Mouse (Mus musculus) intestine, embryonic 14.5 days (tissue): ENCODE measurements around the gene Iah1. TPM values are rescaled to one million over a fixed set of nuclear protein-coding genes. Genes with fewer than 3 reads are reported as not detected.

Experiments used
- ATAC-seq: fragments of 200-750 bp; cut with Nextera tagmentation; replicated peaks from 2 replicates; pipeline ENCODE4 v1.8.0; 2017; ENCODE audit warnings: low read depth, moderate number of reproducible peaks, moderate TSS enrichment, moderate library complexity; ENCODE audit not compliant: low FRiP score, low TSS enrichment
- DNase-seq: peaks from one replicate; pipeline ENCODE4 v3.0.0-alpha.2; 2018; ENCODE audit warnings: low spot score
- H3K27ac ChIP-seq: fragments of 300-500 bp; sonication (generic); 2 replicates; pipeline ENCODE4 v1.5.1; 2014; ENCODE audit warnings: low read depth, mild to moderate bottlenecking, control low read depth
- H3K27me3 ChIP-seq: fragments of 300-500 bp; sonication (generic); replicated peaks from 2 replicates; pipeline ENCODE4 v1.6.1; 2014; ENCODE audit warnings: low read length, control low read depth; ENCODE audit not compliant: control insufficient read depth, insufficient read depth
- H3K36me3 ChIP-seq: fragments of 300-500 bp; sonication (generic); 2 replicates; pipeline ENCODE4 v1.6.1; 2014; ENCODE audit warnings: low read length, control low read depth; ENCODE audit not compliant: control insufficient read depth, insufficient read depth
- H3K4me1 ChIP-seq: fragments of 300-500 bp; sonication (generic); replicated peaks from 2 replicates; pipeline ENCODE4 v1.6.1; 2014; ENCODE audit warnings: low read length, control low read depth, mixed read lengths; ENCODE audit not compliant: control insufficient read depth, insufficient read depth
- H3K4me2 ChIP-seq: fragments of 300-500 bp; sonication (generic); 2 replicates; pipeline ENCODE4 v1.6.1; 2014; ENCODE audit warnings: low read length
- H3K4me3 ChIP-seq: fragments of 300-500 bp; sonication (generic); 2 replicates; pipeline ENCODE4 v1.5.1; 2014; ENCODE audit warnings: low read depth, low read length, control low read depth, mixed read lengths
- H3K9ac ChIP-seq: fragments of 300-500 bp; sonication (generic); 2 replicates; pipeline ENCODE4 v1.6.1; 2014; ENCODE audit warnings: mild to moderate bottlenecking, low read length
- H3K9me3 ChIP-seq: fragments of 300-500 bp; sonication (generic); 2 replicates; pipeline ENCODE4 v1.6.1; 2016; ENCODE audit warnings: low read length, control low read depth; ENCODE audit not compliant: control insufficient read depth
- whole genome bisulfite sequencing: fragments of 180-500 bp; shearing (Covaris S2); extraction: QIAGEN DNeasy Blood & Tissue Kit; methylation state at CpG from one replicate; pipeline ENCODE4 v1.1.7; 2014; 5-methylcytosine and 5-hydroxymethylcytosine counted together
- polyA plus RNA-seq: library from polyadenylated mRNA; unstranded; fragments of >200 nt; fragmentation: Nextera tagmentation; extraction: Ambion mirVana; gene quantifications from 2 replicates; pipeline ENCODE4 v1.2.1, GENCODE M21; 2014

The Iah1 gene
- 48.4 and 51.7 TPM in 2 replicates for polyA plus RNA-seq

DNA sequence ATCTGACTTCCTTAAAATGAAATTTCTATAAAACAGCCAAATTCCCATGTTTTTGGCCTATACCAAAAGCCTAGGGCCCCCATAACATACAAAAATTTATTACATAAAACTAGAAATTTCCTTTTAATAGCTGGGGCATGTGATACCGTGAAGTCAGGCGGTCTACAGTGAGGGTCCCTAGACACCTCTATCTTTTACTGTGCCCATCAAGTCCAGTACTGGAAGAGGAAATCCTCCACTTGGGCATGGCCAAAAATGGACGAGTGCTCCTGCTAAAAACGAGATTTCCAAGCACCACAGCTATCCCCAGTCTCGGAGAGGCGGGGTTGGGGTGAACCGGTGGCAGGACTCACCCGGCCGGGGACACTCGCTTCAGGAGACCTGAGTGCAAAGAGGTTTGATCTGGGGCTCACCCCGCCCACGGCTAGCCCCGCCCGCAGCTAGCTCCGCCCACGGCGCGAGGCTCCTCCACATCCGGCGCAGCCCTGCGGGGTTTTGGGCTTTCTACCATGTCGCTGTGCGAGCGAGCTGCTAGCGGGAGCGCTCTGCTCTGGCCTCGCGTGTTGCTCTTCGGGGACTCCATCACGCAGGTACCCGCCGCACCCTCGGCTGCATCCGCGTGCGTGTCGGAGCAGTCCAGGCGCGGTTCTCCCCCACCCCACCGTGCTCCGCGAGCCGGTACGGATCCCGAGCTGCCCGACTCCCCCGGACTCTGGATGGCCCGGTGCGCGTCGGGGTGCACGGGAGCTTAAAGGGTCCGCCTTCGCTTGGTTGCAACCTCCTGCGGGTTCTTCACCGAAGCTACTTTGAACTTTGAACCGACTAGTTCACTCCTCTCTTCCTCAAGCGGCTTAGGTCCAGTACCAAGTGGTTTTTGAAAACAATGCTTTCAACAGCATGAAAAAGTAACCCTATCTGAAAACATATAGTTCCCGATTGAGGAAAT is at the start of gene Iah1:
TSS of gene Iah1 (plus strand) at position 467 of the 946 bp plus-strand sequence.
- Histone ChIP-seq H3K9me3 (no peaks in the 10 kb centered on the region), H3K4me2 (peak within 1 kb of the TSS; percentile 44), H3K9ac (peak within 1 kb of the TSS; percentile 68), H3K27me3 (no peaks in the 10 kb centered on the region), H3K27ac (peak within 1 kb of the TSS; percentile 60; the same call in 1 of the 2 replicates), H3K36me3 (peaks cover 51% of the 10 kb centered on the region), H3K4me1 (peaks cover 3% of the 10 kb centered on the region; the same call in 1 of the 2 replicates), H3K4me3 (peak within 1 kb of the TSS; percentile 88)
- DNase-seq: peak; percentile 92
- 2% methylated on average over 59 of the region's 59 CpGs for WGBS
- ATAC-seq: peak; percentile 92

DNA sequence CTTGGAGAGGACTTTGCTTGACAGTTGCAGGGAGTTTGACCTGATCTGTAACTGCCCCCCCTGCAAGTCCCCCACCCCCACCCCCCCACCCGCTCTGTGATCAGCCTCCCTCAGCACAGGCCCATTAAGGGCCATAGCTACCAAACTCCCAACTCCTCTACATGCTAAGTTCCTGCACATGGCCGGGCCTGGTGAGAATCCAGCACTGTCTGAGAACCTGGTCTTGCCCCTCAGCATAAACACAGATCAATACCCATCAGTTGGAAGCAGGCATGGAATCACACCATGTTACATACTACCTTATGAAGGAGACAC is 49.4 kb upstream of the Iah1 start:
- H3K4me2 ChIP-seq: no peak overlapping the region
- no peak overlapping the region for H3K9ac ChIP-seq
- peaks cover 67% of the 10 kb centered on the region for H3K36me3 ChIP-seq
- H3K4me1 ChIP-seq: no peaks in the 10 kb centered on the region
- ATAC-seq (no peak; the same call in 1 of the 2 replicates), DNase-seq (no peak)
- H3K27me3 ChIP-seq: no peaks in the 10 kb centered on the region
- no peak overlapping the region for H3K4me3 ChIP-seq
- H3K9me3 ChIP-seq: no peaks in the 10 kb centered on the region
- no peak overlapping the region for H3K27ac ChIP-seq
- WGBS: 69% methylated on average over 2 of the region's 2 CpGs

DNA sequence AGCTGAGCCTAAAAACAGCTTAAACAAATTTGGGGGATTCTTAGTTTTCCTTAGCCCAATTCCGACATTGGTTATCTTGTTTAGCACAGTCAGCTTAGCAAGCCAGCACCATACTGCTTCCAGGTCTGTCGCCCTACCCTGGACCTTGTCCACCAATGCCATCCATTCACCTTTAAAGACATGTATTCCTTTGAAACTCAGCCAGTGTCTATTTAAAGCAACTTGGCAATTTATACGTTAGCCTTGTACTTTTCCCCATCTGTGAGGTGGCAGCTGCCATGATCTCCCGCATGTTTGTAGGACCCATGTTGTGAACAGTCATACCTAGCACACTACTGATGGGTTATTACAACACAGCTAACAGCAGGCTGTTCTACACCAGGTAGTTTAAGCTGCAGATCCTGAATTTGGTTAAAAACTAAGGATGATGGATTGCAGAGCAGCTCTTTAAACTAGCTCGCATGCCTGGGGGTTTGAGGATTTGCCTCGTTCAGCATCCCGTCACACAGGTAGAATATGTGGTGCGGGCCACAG is 48.0 kb upstream of the Iah1 start:
- ATAC-seq (no peak), DNase-seq (no peak)
- H3K4me3 ChIP-seq: no peak overlapping the region
- H3K9me3 ChIP-seq: no peaks in the 10 kb centered on the region
- no peaks in the 10 kb centered on the region for H3K27me3 ChIP-seq
- WGBS: 95% methylated on average over 8 of the region's 8 CpGs
- no peak overlapping the region for H3K27ac ChIP-seq
- H3K36me3 ChIP-seq: peaks cover 66% of the 10 kb centered on the region
- H3K9ac ChIP-seq: no peak overlapping the region
- H3K4me2 ChIP-seq: no peak overlapping the region
- no peaks in the 10 kb centered on the region for H3K4me1 ChIP-seq

DNA sequence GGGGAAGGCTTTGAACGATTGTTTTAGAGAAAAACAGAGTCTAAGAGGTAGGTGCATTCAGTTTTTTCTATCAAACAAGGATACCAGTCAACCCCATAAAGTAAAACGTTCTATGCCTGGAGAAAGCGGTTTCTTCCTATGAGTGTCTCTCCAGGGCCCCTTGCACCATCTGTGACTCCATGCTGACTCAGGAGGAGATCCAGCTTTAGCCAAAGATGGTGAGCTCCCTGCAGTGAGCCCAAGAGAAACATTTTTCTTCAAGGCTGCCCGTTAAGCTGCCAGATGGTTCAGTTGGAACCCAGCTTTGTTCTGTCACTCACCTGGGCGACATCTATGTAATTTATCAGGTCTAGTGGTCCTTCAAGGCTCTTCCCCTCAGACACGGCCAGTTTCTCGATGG is 41.7 kb upstream of the Iah1 start:
- Histone ChIP-seq H3K4me2 (no peak overlapping the region), H3K27me3 (no peaks in the 10 kb centered on the region), H3K4me1 (no peaks in the 10 kb centered on the region), H3K27ac (no peak overlapping the region), H3K9me3 (no peaks in the 10 kb centered on the region), H3K36me3 (peaks cover 48% of the 10 kb centered on the region), H3K4me3 (no peak overlapping the region), H3K9ac (no peak overlapping the region)
- WGBS: 86% methylated on average over 7 of the region's 7 CpGs
- no peak for DNase-seq
- ATAC-seq: no peak

DNA sequence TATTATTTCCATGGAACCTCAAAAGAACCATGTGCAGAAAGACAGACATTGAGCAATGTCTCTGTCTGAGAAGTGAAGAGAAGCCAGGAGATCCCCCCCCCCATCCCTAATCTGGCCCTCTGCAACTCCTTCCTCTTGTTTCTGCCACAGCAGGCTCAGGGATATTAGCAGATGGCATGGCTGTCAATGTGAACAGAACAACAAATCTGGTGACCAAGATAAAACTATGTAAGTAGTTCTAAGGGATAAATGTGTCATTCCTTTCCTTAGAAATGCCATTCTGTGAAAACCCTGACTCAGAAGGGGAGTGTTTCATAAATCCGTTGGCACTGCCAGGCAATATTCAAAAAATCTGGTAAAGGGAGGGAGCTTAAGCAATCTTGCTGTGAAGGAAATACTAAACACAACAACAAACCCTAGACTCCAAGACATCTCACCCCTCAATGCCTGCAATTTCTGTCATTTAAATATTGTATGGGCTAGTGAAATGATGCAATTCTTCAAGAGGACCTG is 38.8 kb upstream of the Iah1 start:
- ATAC-seq (no peak), DNase-seq (no peak)
- no peak overlapping the region for H3K9ac ChIP-seq
- no peaks in the 10 kb centered on the region for H3K27me3 ChIP-seq
- WGBS: 88% methylated on average over 1 of the region's 1 CpGs
- H3K4me1 ChIP-seq: no peaks in the 10 kb centered on the region
- no peak overlapping the region for H3K27ac ChIP-seq
- H3K36me3 ChIP-seq: peaks cover 21% of the 10 kb centered on the region; the same call in 1 of the 2 replicates
- H3K4me2 ChIP-seq: no peak overlapping the region
- H3K4me3 ChIP-seq: no peak overlapping the region
- H3K9me3 ChIP-seq: no peaks in the 10 kb centered on the region

DNA sequence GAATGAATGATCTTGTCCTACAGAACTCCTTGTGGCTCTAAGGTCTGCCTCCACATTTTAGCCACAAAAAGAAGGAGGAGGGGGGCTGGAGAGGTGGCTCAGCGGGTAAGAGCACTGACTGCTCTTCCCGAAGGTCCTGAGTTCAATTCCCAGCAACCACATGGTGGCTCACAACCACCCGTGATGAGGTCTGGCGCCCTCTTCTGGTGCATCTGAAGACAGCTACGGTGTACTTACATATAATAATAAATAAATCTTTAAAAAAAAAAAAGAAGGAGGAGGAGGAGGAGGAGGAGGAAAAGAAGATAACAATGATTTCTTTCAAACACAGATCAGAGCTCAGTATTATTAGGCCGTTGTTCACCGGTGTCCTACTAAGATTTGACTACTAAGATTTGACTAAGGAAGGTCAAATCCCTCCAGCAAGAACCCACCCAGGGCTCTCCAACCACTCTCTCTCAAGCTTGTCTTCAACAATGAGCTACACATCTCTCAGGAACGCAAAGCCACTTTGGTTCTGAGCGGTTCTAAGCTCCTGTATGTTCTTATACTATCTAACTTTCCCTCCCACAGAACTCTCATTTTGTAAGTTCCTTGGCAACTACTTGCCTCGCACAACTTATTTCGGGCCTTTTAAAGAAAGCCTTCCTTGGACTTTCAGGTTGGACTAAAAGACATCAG is 31.3 kb upstream of the Iah1 start, which contains the start of gene Cpsf3:
TSS of gene Cpsf3 (plus strand) at position 631 of the 681 bp plus-strand sequence.
- ATAC-seq: no peak
- DNase-seq: no peak
- Histone ChIP-seq H3K36me3 (0 out of 2 replicates have a peak, but pooled peaks cover 4% of the 10 kb centered on the region), H3K4me3 (peak within 1 kb of the TSS; percentile 95), H3K9ac (peak within 1 kb of the TSS; percentile 89), H3K27me3 (no peaks in the 10 kb centered on the region), H3K9me3 (no peaks in the 10 kb centered on the region), H3K4me2 (peak within 1 kb of the TSS; percentile 82), H3K4me1 (peaks cover 12% of the 10 kb centered on the region), H3K27ac (peak within 1 kb of the TSS; percentile 85)
- WGBS: 57% methylated on average over 11 of the region's 11 CpGs

DNA sequence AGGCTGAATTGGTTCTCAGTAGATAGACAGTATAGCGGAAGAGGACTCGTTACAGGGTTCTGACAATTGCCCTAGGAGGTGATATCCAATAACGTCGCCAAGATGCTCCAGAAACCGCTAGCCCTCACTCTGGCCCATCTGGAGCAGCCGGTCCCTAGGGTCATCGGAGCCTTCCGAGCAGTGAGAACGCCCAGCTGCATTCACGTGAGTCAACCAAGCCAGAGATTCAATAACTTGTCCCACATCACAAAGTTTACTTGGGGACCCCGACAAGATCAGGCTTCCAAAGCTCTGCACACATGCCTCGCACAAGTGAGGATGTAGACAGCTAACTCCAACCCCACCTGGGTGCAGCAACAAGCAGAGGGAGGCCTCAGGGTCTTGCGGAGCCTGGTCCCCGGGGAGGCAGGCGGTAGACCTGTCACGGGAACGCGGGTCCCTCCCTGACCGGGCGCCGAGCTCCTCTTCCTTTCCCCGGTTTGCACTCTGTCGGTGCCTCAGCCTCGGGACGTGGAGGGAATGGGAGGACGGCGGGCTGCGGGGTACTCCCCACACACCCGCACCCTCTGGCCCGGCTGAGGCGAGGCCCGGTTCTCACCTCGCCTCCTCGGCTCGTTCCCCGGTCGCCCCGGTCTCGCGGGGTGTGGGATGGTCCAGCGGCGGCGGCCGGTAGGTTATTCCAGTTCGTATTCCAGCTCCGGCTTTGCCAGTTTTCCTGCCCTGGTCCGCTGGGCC is 30.5 kb upstream of the Iah1 start:
- peaks cover 12% of the 10 kb centered on the region for H3K4me1 ChIP-seq
- H3K27me3 ChIP-seq: no peaks in the 10 kb centered on the region
- no peak for DNase-seq
- peak overlapping the region; percentile 81 for H3K4me2 ChIP-seq
- no peaks in the 10 kb centered on the region for H3K9me3 ChIP-seq
- H3K36me3 ChIP-seq: peaks cover 11% of the 10 kb centered on the region
- ATAC-seq: peak; percentile 81
- WGBS: under 1% methylated on average over 36 of the region's 47 CpGs
- peak overlapping the region; percentile 67; the same call in 1 of the 2 replicates for H3K27ac ChIP-seq
- peak overlapping the region; percentile 89 for H3K9ac ChIP-seq
- peak overlapping the region; percentile 95 for H3K4me3 ChIP-seq

DNA sequence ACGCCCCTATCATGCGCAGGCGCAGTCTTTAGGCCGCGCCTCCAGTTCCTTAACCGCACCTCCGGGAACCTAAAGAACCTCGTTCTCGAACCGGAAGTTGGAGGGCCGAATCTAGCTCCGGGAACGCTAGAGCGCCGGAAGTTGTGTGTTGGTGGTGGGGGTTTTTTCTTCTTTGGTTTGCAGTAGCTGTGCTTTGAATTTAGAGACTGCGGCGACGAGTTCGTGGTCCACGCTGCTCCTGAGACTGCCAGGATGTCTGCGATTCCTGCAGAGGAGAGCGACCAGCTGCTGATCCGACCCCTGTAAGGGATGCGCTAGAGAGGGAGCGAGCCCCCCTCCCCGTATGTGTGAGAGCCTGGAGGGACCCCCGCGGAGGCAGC is 30.0 kb upstream of the Iah1 start, which contains the start of gene Itgb1bp1:
TSS of gene Itgb1bp1 (minus strand) at position 42 of the 380 bp plus-strand sequence.
- ATAC-seq (peak; percentile 96), DNase-seq (peak; percentile 97)
- Histone ChIP-seq H3K4me1 (peaks cover 12% of the 10 kb centered on the region), H3K27me3 (no peaks in the 10 kb centered on the region), H3K36me3 (peaks cover 16% of the 10 kb centered on the region), H3K9ac (peak within 1 kb of the TSS; percentile 89), H3K9me3 (no peaks in the 10 kb centered on the region), H3K4me2 (peak within 1 kb of the TSS; percentile 82), H3K4me3 (peak within 1 kb of the TSS; percentile 95), H3K27ac (peak within 1 kb of the TSS; percentile 85)
- under 1% methylated on average over 28 of the region's 28 CpGs for WGBS
